Mouse (Mus musculus): ENCODE results near the gene Ccnl1. TPM values are rescaled to one million over a fixed set of nuclear protein-coding genes. Genes with fewer than 3 reads are reported as not detected.
A peak's percentile ranks its signal among the peaks of the same experiment; 100 is the strongest.

Ccnl1 gene
- polyA plus RNA-seq (2012; ENCODE audit: insufficient read depth, insufficient read length, missing spikeins): 226 and 264 TPM in 2 replicates

DNA sequence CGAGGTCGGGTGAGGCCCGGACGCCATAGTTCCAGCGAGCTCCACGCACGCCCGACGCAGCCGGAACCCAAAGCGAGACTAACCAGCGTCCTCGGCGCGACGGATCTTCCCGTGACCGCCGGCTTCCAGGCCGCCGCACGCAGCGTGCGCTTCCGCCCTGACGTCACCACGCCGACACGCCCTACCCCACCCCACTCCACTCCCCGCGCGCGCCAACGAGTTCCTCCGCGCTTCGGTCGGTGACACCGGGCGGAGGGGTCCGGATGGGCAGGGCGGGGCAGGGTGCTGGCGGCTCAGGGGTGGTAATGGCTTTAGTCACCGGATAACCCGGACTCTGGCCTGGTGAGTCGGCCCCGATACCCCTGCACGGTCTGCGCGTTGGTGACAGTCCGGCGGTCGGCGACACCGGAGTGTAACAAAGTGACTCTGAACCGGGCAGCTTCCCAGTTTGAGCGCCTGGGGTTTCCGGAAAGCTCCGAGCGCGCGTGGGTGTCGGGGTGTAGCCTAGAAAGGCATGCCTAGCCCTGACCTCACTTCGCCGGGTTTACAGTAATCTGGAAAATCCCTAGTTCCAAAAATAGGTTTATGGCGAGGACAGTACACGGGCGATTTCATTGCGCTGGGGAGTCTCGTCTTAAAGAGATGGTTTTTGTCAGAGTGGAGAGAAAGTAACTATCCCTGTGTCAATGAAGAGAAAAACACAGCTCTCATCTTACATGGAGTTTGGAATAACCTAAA is at the start of gene Ccnl1:
Gene Ccnl1 (minus strand): TSS at position 148 of the 738 bp plus-strand sequence.
- Histone ChIP-seq H3K4me3 (ENCODE audit: insufficient read depth, low read length) (peak within 1 kb of the TSS; percentile 99), H3K4me1 (ENCODE audit: control insufficient read depth, insufficient read depth, low read length) (peaks cover 27% of the 10 kb centered on the region), H3K27ac (ENCODE audit: insufficient read depth, low read depth, low read length) (peak within 1 kb of the TSS; percentile 99)
- TF ChIP-seq CTCF (IDR thresholded peaks at IDR 0.05; ENCODE audit: low read depth, low read length) (no peak), POLR2A (IDR thresholded peaks at IDR 0.05; ENCODE audit: borderline replicate concordance, low read depth, low read length) (no peak)

DNA sequence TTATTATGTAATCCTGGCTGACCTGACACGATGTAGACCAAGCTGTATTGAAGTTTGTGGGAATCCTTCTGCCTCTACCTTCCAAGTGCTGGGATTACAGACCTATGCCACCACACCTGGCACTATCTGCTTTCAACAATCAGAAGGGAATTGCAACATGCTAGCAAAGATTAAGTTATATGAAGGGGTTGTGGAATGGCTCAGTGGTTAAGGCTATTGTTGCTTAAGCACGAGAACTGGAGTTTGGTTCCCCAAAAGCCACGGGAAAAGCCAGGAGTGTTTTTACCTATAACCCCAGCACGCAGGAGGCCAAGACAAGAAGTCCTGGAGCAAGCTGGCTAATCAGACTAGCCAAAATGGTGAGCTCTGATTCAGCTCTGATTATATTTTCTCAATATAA is 46.9 kb upstream of the Ccnl1 start:
- Histone ChIP-seq H3K4me3 (ENCODE audit: insufficient read depth, low read length) (no peak overlapping the region), H3K4me1 (ENCODE audit: control insufficient read depth, insufficient read depth, low read length) (peaks cover 14% of the 10 kb centered on the region), H3K27ac (ENCODE audit: insufficient read depth, low read depth, low read length) (no peak overlapping the region)
- TF ChIP-seq POLR2A (IDR thresholded peaks at IDR 0.05; ENCODE audit: borderline replicate concordance, low read depth, low read length) (no peak), CTCF (IDR thresholded peaks at IDR 0.05; ENCODE audit: low read depth, low read length) (no peak)

- Histone ChIP-seq H3K4me3 (ENCODE audit: insufficient read depth, low read length) (no peak overlapping the region), H3K27ac (ENCODE audit: insufficient read depth, low read depth, low read length) (no peak overlapping the region), H3K4me1 (ENCODE audit: control insufficient read depth, insufficient read depth, low read length) (peaks cover 14% of the 10 kb centered on the region)
- TF ChIP-seq CTCF (IDR thresholded peaks at IDR 0.05; ENCODE audit: low read depth, low read length): no peak
- TF ChIP-seq POLR2A (IDR thresholded peaks at IDR 0.05; ENCODE audit: borderline replicate concordance, low read depth, low read length): no peak
Measured at GRCm38 (mm10) chr3:66004220-66004951, 46.3 kb upstream of the Ccnl1 start.

- TF ChIP-seq CTCF (IDR thresholded peaks at IDR 0.05; ENCODE audit: low read depth, low read length) (no peak), POLR2A (IDR thresholded peaks at IDR 0.05; ENCODE audit: borderline replicate concordance, low read depth, low read length) (no peak)
- no peak overlapping the region for H3K4me3 ChIP-seq (ENCODE audit: insufficient read depth, low read length)
- no peak overlapping the region for H3K27ac ChIP-seq (ENCODE audit: insufficient read depth, low read depth, low read length)
- peaks cover 6% of the 10 kb centered on the region for H3K4me1 ChIP-seq (ENCODE audit: control insufficient read depth, insufficient read depth, low read length)
Measured at GRCm38 (mm10) chr3:66000400-66000799, 42.4 kb upstream of the Ccnl1 start.

DNA sequence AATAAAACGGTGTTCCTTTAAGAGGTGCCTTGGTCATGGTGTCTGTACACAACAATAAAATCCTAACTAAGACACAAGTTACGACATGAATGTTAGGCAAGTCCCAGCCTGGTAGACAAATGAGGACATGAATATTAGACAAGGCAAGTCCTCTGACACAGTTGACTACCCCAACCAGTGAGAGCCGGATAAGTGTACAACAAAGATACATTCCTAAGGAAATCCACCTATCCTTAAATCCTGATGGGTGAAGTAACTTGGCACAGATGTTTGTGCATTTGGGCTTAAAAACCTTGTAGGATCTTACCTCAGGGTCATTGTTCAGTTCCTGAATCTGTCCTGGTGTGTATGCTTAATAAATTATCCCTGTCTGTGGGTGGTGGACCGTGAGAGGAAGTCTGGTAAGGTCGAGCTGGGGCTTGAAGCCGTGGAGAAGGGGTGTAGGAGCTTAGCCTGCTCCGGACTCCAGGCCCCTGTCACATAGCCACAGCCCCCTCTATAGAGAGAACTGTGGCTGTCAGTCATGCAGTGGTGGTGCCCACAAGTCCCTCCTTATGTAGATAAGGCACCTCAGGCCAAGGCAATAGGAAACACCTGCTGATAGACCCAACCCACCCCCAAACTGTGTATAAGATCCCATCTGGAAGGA is 39.4 kb upstream of the Ccnl1 start:
- no peak overlapping the region for H3K4me3 ChIP-seq (ENCODE audit: insufficient read depth, low read length)
- TF ChIP-seq CTCF (IDR thresholded peaks at IDR 0.05; ENCODE audit: low read depth, low read length) (no peak), POLR2A (IDR thresholded peaks at IDR 0.05; ENCODE audit: borderline replicate concordance, low read depth, low read length) (no peak)

DNA sequence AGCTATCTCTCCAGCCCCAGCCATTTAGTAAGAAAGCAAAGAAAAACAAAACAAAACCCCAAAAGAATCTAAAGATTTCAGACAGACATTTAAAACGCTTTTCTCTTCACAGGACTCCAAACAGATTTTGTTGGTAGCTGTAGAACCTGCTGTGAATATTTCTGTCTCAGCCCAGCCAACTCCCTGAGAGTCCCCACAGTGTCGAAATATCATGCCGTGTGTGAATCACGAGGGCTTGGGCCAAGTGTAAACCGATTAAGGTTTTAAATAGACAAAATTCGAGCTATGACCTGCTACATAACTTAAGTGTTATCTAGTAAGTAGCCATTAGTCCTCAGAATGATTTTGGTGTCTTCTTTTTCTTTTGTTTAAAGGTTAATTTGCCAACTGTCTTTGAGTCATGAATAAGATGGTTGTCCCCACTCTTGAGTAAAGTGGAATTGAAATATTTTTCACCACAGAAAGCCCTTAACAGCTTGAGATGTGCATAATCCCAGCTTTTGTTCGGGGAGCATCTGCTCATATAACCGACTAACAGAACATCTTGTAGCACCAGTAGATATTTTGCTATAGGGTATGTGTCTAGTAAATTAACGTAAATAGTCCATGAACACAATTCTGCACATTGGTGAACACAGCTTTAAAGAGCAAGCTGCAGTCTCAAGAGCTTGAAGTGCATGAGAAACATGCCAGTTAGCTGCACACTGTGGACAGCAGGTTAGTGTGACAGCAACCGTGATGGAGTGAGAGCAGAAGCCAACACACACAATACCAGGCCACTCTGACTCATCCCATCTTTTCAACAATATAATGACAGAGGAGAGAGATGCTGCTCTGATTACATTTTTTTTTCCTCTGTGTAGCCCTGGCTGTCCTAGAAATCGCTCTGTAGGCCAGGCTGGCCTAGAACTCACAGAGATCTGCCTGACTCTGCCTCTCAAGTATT is 34.6 kb upstream of the Ccnl1 start:
- no peak overlapping the region for H3K27ac ChIP-seq (ENCODE audit: insufficient read depth, low read depth, low read length)
- H3K4me3 ChIP-seq (ENCODE audit: insufficient read depth, low read length): no peak overlapping the region
- TF ChIP-seq POLR2A (IDR thresholded peaks at IDR 0.05; ENCODE audit: borderline replicate concordance, low read depth, low read length): no peak
- no peak for TF ChIP-seq CTCF (IDR thresholded peaks at IDR 0.05; ENCODE audit: low read depth, low read length)
- peaks cover 5% of the 10 kb centered on the region for H3K4me1 ChIP-seq (ENCODE audit: control insufficient read depth, insufficient read depth, low read length)

More for the DNA sequence above, 39.4 kb upstream of the Ccnl1 start:
- Histone ChIP-seq H3K27ac (ENCODE audit: insufficient read depth, low read depth, low read length) (no peak overlapping the region), H3K4me1 (ENCODE audit: control insufficient read depth, insufficient read depth, low read length) (peaks cover 3% of the 10 kb centered on the region; the same call in 1 of the 2 replicates)

- H3K27ac ChIP-seq (ENCODE audit: insufficient read depth, low read depth, low read length): no peak overlapping the region
- no peak for TF ChIP-seq POLR2A (IDR thresholded peaks at IDR 0.05; ENCODE audit: borderline replicate concordance, low read depth, low read length)
- TF ChIP-seq CTCF (IDR thresholded peaks at IDR 0.05; ENCODE audit: low read depth, low read length): no peak
- no peak overlapping the region for H3K4me3 ChIP-seq (ENCODE audit: insufficient read depth, low read length)
- peaks cover 5% of the 10 kb centered on the region for H3K4me1 ChIP-seq (ENCODE audit: control insufficient read depth, insufficient read depth, low read length)
Measured at GRCm38 (mm10) chr3:65990957-65991646, 33.1 kb upstream of the Ccnl1 start.

DNA sequence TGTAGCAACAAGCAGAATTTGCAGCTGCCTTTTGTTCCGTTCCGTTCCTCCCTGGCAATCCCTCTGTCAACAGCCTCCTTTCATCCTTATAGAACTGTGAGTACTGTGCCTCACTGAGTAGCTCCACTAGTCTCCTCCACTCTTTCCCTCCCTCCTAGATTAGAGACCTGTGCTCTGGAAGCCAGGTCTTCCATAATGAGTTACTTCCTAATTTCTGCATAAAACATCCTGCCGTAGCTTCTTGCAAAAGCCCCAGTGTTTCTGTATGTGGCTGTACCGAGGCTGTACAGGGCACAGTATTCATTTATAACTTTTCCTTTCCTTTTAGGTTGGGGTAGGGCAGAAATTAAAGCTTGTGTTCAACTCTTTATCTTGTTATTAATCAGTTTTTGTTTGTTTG is 32.5 kb upstream of the Ccnl1 start:
- peaks cover 5% of the 10 kb centered on the region for H3K4me1 ChIP-seq (ENCODE audit: control insufficient read depth, insufficient read depth, low read length)
- TF ChIP-seq CTCF (IDR thresholded peaks at IDR 0.05; ENCODE audit: low read depth, low read length) (no peak), POLR2A (IDR thresholded peaks at IDR 0.05; ENCODE audit: borderline replicate concordance, low read depth, low read length) (no peak)
- no peak overlapping the region for H3K27ac ChIP-seq (ENCODE audit: insufficient read depth, low read depth, low read length)
- no peak overlapping the region for H3K4me3 ChIP-seq (ENCODE audit: insufficient read depth, low read length)
